Mouse (Mus musculus): ENCODE measurements around the gene Eme1. TPM values are rescaled to one million over a fixed set of nuclear protein-coding genes. Genes with fewer than 3 reads are reported as not detected.

The Eme1 gene
- total RNA-seq, 2 experiments from 2014 or later = 0.10 to 0.23 TPM

- DNase-seq = no peak
Measured at GRCm38 (mm10) chr11:94646457-94646856, 7.3 kb downstream of the Eme1 start.

- no peak for DNase-seq
Measured at GRCm38 (mm10) chr11:94644461-94645219, 9.1 kb downstream of the Eme1 start.

GRCm38 (mm10) chr11:94634431-94634830 is 19.3 kb downstream of the Eme1 start:
- DNase-seq = no peak

- DNase-seq = no peak
Measured at GRCm38 (mm10) chr11:94632988-94633387, 20.8 kb downstream of the Eme1 start.

GRCm38 (mm10) chr11:94631969-94632368 is 21.8 kb downstream of the Eme1 start:
- no peak for DNase-seq

- peak; percentile 65 to 75 for DNase-seq
Measured at GRCm38 (mm10) chr11:94630199-94631011, 23.4 kb downstream of the Eme1 start.

GRCm38 (mm10) chr11:94629884-94630198 is 23.9 kb downstream of the Eme1 start:
- no peak for DNase-seq

- peak; percentile 95 for DNase-seq
Measured at GRCm38 (mm10) chr11:94629199-94629883, 24.4 kb downstream of the Eme1 start, which contains the start of gene Lrrc59. TSS of gene Lrrc59 (plus strand) at chr11:94629767.

- no peak for DNase-seq
Measured at GRCm38 (mm10) chr11:94622162-94622561, 31.6 kb downstream of the Eme1 start.

- no peak for DNase-seq
Measured at GRCm38 (mm10) chr11:94621458-94621852, 32.3 kb downstream of the Eme1 start.

GRCm38 (mm10) chr11:94620766-94621457 is 32.9 kb downstream of the Eme1 start:
- DNase-seq = no peak

- no peak for DNase-seq
Measured at GRCm38 (mm10) chr11:94617646-94618045, 36.1 kb downstream of the Eme1 start.

GRCm38 (mm10) chr11:94615494-94615893 is 38.3 kb downstream of the Eme1 start:
- no peak for DNase-seq

- DNase-seq = no peak
Measured at GRCm38 (mm10) chr11:94614603-94615002, 39.2 kb downstream of the Eme1 start.

GRCm38 (mm10) chr11:94610744-94611740 is 42.7 kb downstream of the Eme1 start:
- DNase-seq = no peak

GRCm38 (mm10) chr11:94602356-94602955 is 51.3 kb downstream of the Eme1 start:
- DNase-seq = no peak

GRCm38 (mm10) chr11:94601321-94602281 is 52.2 kb downstream of the Eme1 start, which contains the start of gene Acsf2:
TSS of gene Acsf2 (minus strand) at chr11:94601871.
- DNase-seq = peak; percentile 89 to 91

GRCm38 (mm10) chr11:94600447-94600846 is 53.3 kb downstream of the Eme1 start:
- DNase-seq = no peak

GRCm38 (mm10) chr11:94598437-94599120 is 55.2 kb downstream of the Eme1 start:
- DNase-seq = no peak

Measured in heart, adult 18-20 months (tissue).